Mouse (Mus musculus): Measurements from ENCODE around the gene Olfr16.

Gene Olfr16

DNA sequence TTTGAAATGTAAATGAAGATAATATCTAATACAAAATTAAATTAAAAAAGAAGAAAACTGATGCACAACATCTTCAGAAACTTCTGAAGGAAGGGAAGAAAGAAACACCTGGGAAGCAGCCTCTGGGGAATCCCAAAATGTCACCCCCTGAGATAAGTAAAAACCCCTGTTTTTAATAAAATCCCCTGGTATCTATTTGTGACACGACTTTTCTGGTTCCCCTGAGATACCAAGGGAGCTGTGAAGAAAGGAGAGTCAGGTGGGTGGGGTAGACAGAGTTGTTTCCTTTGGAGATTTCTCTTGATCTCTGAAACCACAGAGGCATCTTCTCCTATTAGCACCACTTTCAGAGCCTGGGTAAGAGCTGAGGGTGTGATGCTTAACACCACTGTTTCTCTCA lies at the start of gene Olfr16:
Olfr16 (plus strand) TSS at position 250 of the 400 bp plus-strand sequence.
- no peak for DNase-seq

DNA sequence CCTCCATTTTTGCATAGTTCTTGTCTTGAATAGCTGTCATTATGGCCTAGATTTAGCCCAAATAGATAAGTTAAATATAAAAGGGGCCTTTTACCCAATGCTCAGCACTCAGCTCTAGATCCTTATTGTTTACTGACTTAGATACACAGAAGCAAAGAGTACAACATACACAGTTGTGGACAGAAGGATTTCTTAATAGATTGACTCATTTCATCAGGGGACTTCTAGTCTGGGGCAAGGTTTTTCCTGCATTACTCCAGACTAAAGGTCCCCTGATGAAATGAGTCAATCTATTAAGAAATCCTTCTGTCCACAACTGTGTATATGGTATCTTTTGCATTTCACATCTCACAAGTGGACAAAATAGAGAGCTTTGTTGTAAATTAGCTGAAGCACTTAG lies 46.9 kb upstream of the Olfr16 start:
- no peak for DNase-seq

DNA sequence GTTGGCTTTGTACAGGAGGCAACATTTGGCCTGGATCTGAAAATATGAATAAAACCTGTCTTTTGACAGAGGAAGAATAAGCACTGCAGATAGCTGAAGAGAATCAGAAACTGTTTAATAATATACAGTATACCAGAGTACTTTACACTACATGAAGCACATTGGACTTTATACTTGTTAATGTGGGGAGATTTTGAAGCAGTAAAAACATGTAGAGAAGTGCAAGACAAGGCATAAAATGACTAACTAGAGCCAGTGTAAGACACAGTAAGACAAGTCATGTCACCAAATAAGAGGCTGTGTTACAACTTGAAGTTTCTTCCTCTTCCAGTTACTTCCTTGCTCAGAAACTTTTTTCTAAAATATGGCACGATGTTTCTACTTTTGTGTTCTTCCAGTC lies 33.1 kb upstream of the Olfr16 start:
- no peak for DNase-seq

DNA sequence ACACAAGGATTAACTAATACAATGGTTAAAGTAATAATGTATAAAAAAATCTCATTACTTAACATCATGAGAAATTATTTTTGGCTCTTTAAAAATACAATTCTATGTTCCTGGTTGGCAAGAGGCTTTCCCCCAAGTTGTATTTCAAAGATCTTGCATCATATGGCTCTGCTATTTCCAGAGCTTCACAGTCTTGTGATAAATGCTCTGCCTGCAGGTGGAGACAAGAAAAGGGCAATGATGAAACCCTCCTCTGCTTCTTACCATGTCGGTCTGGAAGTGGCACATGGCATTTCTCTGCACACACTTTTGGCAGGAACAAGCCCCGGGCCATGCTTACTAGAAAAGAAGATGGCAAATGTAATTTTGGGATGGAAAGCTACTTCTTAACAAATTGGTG lies 31.8 kb upstream of the Olfr16 start:
- no peak for DNase-seq

DNA sequence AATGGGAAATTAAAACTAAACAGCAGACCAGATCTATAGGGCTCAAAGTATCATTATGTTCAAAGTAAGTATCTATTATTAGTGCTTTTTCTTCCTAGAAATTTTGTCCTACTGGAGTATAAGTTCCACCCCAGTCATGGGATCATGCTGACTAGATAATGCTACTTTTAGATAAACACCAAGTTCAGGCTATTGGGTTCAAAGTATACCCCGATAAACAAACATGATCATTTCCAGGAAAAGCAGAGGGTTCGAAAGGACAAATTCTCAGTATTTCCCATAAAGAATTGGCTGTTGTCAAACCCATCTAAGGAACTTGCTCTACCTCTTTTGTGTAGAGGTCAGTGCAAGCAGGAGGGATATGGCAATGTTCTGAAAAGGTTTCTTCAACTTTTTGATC lies 18.0 kb upstream of the Olfr16 start:
- DNase-seq, result no peak

DNA sequence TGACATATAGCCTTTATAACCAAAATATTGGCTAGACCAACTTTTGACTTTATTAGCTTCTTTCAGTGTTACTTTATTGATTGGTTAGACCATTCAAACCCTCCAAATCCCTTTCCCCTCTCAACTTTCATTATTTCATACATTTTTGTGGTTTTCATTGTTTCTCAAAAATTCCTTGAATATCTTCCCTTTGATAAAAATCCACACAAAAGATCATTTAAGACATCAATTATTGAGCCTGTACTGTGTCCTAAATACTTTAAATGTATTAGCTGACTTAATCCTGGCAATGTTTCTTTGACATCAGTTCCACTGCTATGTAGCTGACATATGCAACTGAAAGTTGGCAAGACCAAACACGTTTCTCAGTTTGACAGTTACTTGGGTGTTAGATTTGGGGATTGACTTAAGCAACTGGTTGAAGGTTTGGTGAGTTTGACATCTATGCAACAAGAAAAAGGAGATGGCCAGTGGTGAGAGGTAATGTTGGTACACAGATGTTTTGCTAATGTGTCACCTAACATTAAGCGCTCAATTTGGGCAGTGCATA lies 1.0 kb downstream of the Olfr16 start:
- no peak for DNase-seq

DNA sequence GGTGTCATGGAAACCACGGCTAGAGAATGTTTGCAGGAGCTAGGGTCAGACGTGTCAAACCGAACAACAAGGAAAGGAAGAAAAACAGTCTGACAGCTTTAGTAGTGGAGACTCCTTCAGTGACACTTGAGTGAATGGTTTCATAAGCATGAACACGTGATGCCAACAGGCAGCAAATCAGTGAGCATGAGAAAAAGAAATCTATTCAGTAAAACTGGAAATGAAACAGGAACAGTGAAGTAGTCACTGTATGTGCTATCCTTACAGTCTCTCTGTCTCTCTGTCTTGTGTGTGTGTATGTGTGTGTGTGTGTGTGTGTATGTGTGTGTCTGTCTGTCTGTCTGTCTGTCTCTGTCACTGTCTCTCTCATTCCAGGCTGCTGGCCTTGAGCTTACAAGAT lies 5.2 kb downstream of the Olfr16 start:
- no peak for DNase-seq

DNA sequence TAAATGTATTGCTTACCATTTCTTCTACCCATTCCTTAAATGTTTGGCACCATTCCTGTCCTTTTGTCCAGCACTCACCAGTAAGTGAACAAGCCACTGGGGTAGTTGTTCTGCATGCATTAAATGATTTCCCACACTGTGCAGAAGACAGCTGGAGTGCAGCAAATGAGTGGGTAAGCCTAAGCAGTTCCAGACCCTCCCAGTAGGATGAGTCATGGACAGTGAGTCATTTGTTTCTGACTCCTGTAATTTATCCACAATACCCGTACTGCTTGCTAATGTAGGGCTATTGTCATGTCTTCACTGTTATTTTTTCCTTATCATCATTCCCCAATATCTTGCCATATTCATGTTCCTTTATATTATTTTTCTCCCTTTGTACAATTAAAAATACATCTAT lies 10.2 kb downstream of the Olfr16 start:
- no peak for DNase-seq

DNA sequence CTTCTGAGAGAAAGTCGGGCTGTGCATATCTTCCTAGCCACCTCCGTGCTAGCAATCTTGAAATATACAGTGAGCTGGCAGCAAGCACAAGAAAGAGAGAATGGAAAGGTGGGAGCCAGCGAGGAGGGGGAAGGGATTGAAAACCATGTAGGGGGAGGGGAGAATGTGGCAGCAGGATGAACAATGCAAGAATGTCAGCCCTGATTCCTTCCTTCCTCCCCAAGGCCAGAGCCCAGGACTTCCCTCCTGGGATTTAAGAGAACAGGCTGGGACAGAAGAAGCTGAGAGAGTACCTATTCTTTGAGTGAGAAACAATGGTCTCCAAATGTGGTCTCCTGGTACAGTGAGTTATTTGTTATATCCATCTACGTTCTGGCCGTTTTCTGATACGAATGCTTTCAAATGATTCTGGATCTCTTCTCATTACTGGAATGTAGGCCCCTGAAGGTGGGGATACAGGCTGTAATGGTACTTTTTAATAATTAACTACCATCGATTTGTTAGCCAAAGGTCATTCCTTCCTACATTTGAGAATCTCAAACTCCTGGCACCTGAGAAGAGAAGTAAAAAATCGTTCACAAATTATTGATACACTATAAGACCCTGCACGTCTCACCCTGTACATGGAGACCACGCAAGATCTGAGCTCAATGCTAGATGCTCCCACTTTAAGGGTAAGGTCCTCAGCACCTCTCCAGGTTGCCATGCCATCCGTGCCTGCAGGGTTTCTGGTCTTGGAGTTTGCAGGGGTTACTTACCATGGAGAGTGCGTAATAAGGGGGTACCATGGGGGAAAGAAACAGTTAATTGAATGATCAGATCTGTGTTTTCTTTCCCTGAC lies 39.8 kb downstream of the Olfr16 start:
- no peak for DNase-seq

DNA sequence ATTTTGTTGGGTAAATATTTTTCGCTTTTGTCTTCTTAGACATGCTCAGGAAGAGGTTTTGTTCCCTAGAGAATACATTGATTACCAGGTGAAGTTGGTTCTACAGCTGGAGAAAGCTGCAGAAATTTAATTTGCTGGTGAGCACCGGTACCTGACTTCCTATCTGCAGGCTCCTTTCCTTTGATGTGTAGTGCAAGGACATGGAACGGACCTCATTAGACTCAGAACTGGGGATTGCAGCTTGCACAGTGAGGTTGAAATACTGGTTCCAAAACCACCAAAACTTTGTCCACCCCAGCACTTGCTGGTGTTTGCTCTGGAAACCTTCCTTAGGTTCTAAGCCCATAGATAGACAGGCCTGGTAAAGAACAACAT lies 40.4 kb downstream of the Olfr16 start:
- no peak for DNase-seq

Data from retina, postnatal 1 day (tissue).